Mouse (Mus musculus) c-Kit-positive CD71-positive TER-119-positive erythroid progenitor cells, embryonic 14.5 days (primary cell): ENCODE measurements around the gene H1foo.

ENCODE experiments used
- DNase-seq: peaks from one replicate; pipeline ENCODE4 v3.0.0-alpha.2; 2013; ENCODE audit warnings: low spot score

The H1foo gene

GRCm38 (mm10) chr6:115961743-115962142 lies 17.0 kb downstream of the H1foo start:
- no peak for DNase-seq

- no peak for DNase-seq
These were observed 17.8 kb downstream of the H1foo start for GRCm38 (mm10) chr6:115962439-115963085.

GRCm38 (mm10) chr6:115963656-115964055 lies 18.9 kb downstream of the H1foo start:
- DNase-seq, result no peak

- no peak for DNase-seq
These were observed 21.7 kb downstream of the H1foo start for GRCm38 (mm10) chr6:115966227-115966966.

GRCm38 (mm10) chr6:115967291-115967880 lies 22.6 kb downstream of the H1foo start:
- no peak for DNase-seq

- no peak for DNase-seq
These were observed 23.3 kb downstream of the H1foo start for GRCm38 (mm10) chr6:115968086-115968485.

- DNase-seq, result no peak
These were observed 24.0 kb downstream of the H1foo start for GRCm38 (mm10) chr6:115968700-115969099.

GRCm38 (mm10) chr6:115969103-115969502 lies 24.4 kb downstream of the H1foo start:
- DNase-seq, result no peak

- DNase-seq, result no peak
These were observed 25.2 kb downstream of the H1foo start for GRCm38 (mm10) chr6:115969952-115970351.

GRCm38 (mm10) chr6:115971273-115972060 lies 26.7 kb downstream of the H1foo start:
- DNase-seq, result no peak

GRCm38 (mm10) chr6:115972083-115972764 lies 27.5 kb downstream of the H1foo start:
- no peak for DNase-seq

- no peak for DNase-seq
These were observed 28.6 kb downstream of the H1foo start for GRCm38 (mm10) chr6:115973139-115973875.

GRCm38 (mm10) chr6:115973881-115974662 lies 29.3 kb downstream of the H1foo start:
- no peak for DNase-seq

GRCm38 (mm10) chr6:115975606-115976005 lies 30.9 kb downstream of the H1foo start:
- DNase-seq, result no peak

- no peak for DNase-seq
These were observed 33.1 kb downstream of the H1foo start for GRCm38 (mm10) chr6:115977810-115978209.

GRCm38 (mm10) chr6:115978596-115978995 lies 33.9 kb downstream of the H1foo start:
- DNase-seq, result no peak

GRCm38 (mm10) chr6:115982889-115983288 lies 38.2 kb downstream of the H1foo start:
- DNase-seq, result no peak

GRCm38 (mm10) chr6:115983306-115984038 lies 38.7 kb downstream of the H1foo start:
- DNase-seq, result no peak

GRCm38 (mm10) chr6:115984580-115984979 lies 39.8 kb downstream of the H1foo start:
- DNase-seq, result no peak

- DNase-seq, result no peak
These were observed 40.9 kb downstream of the H1foo start for GRCm38 (mm10) chr6:115985622-115986021.
